Mouse (Mus musculus) kidney, embryonic 14.5 days (tissue): ENCODE measurements around the gene Hck. TPM values are rescaled to one million over a fixed set of nuclear protein-coding genes. Genes with fewer than 3 reads are reported as not detected.

ENCODE experiments used
- ATAC-seq: fragments of 200-750 bp; cut with Nextera tagmentation; 2 replicates; pipeline ENCODE4 v1.8.0; 2017; ENCODE audit warnings: moderate number of reproducible peaks, mild to moderate bottlenecking, moderate TSS enrichment, moderate library complexity; ENCODE audit not compliant: low FRiP score, low TSS enrichment
- H3K27ac ChIP-seq: fragments of 300-500 bp; sonication (generic); 2 replicates; pipeline ENCODE4 v1.5.1; 2014; ENCODE audit warnings: low read depth, mild to moderate bottlenecking, low read length, moderate library complexity, mixed read lengths
- H3K27me3 ChIP-seq: fragments of 300-500 bp; sonication (generic); 2 replicates; pipeline ENCODE4 v1.6.1; 2014; ENCODE audit warnings: mild to moderate bottlenecking, low read length; ENCODE audit not compliant: control insufficient read depth, insufficient read depth
- H3K36me3 ChIP-seq: fragments of 300-500 bp; sonication (generic); 2 replicates; pipeline ENCODE4 v1.6.1; 2014; ENCODE audit warnings: low read length, mixed read lengths; ENCODE audit not compliant: control insufficient read depth, insufficient read depth
- H3K4me1 ChIP-seq: fragments of 300-500 bp; sonication (generic); 2 replicates; pipeline ENCODE4 v1.6.1; 2014; ENCODE audit warnings: low read length, mixed read lengths; ENCODE audit not compliant: control insufficient read depth, insufficient read depth
- H3K4me2 ChIP-seq: fragments of 300-500 bp; sonication (generic); replicated peaks from 2 replicates; pipeline ENCODE4 v1.6.1; 2014; ENCODE audit warnings: low read depth, mild to moderate bottlenecking, low read length
- H3K4me3 ChIP-seq: fragments of 300-500 bp; sonication (generic); 2 replicates; pipeline ENCODE4 v1.5.1; 2014; ENCODE audit warnings: mild to moderate bottlenecking, low read length
- H3K9ac ChIP-seq: fragments of 300-500 bp; sonication (generic); 2 replicates; pipeline ENCODE4 v1.6.1; 2014; ENCODE audit warnings: low read depth, mild to moderate bottlenecking, low read length, moderate library complexity
- H3K9me3 ChIP-seq: fragments of 300-500 bp; sonication (generic); 2 replicates; pipeline ENCODE4 v1.6.1; 2016; ENCODE audit warnings: low read length; ENCODE audit not compliant: control insufficient read depth
- WGBS: fragments of 180-500 bp; shearing (Covaris S2); extraction: QIAGEN DNeasy Blood & Tissue Kit; methylation state at CpG from one replicate; pipeline ENCODE4 v1.1.7; 2014; 5-methylcytosine and 5-hydroxymethylcytosine counted together
- polyA plus RNA-seq: library from polyadenylated mRNA; unstranded; fragments of >200 nt; fragmentation: Nextera tagmentation; extraction: Ambion mirVana; gene quantifications from 2 replicates; pipeline ENCODE4 v1.2.1, GENCODE M21; 2014

Hck gene
- polyA plus RNA-seq, 1 experiment from 2014 or later: 4.8 TPM

- ATAC-seq: no peak
- H3K9me3 ChIP-seq: no peaks in the 10 kb centered on the region
- no peak overlapping the region for H3K27ac ChIP-seq
- WGBS: 82% methylated on average over 5 of the region's 5 CpGs
- H3K4me1 ChIP-seq: peaks cover 9% of the 10 kb centered on the region
- no peaks in the 10 kb centered on the region for H3K27me3 ChIP-seq
- H3K4me2 ChIP-seq: no peak overlapping the region
- no peak overlapping the region for H3K9ac ChIP-seq
- peaks cover 5% of the 10 kb centered on the region; the same call in 1 of the 2 replicates for H3K36me3 ChIP-seq
- H3K4me3 ChIP-seq: no peak overlapping the region
These were observed 63.7 kb downstream of the Hck start for GRCm38 (mm10) chr2:153171966-153172365.

GRCm38 (mm10) chr2:153175995-153176570, 67.8 kb downstream of the Hck start:
- Histone ChIP-seq H3K9ac (no peak overlapping the region), H3K4me2 (no peak overlapping the region), H3K9me3 (no peaks in the 10 kb centered on the region), H3K36me3 (peaks cover 25% of the 10 kb centered on the region), H3K27ac (no peak overlapping the region), H3K4me3 (no peak overlapping the region), H3K4me1 (no peaks in the 10 kb centered on the region), H3K27me3 (no peaks in the 10 kb centered on the region)
- WGBS: 17% methylated on average over 8 of the region's 8 CpGs
- ATAC-seq: no peak

- Histone ChIP-seq H3K4me1 (no peaks in the 10 kb centered on the region), H3K27me3 (no peaks in the 10 kb centered on the region), H3K4me2 (no peak overlapping the region), H3K9ac (no peak overlapping the region), H3K27ac (no peak overlapping the region), H3K36me3 (peaks cover 32% of the 10 kb centered on the region), H3K9me3 (no peaks in the 10 kb centered on the region), H3K4me3 (no peak overlapping the region)
- 81% methylated on average over 3 of the region's 3 CpGs for WGBS
- no peak for ATAC-seq
These were observed 68.9 kb downstream of the Hck start for GRCm38 (mm10) chr2:153177188-153177587.

- WGBS: 78% methylated on average over 10 of the region's 10 CpGs
These were observed 71.0 kb downstream of the Hck start for GRCm38 (mm10) chr2:153179126-153179860.

DNA sequence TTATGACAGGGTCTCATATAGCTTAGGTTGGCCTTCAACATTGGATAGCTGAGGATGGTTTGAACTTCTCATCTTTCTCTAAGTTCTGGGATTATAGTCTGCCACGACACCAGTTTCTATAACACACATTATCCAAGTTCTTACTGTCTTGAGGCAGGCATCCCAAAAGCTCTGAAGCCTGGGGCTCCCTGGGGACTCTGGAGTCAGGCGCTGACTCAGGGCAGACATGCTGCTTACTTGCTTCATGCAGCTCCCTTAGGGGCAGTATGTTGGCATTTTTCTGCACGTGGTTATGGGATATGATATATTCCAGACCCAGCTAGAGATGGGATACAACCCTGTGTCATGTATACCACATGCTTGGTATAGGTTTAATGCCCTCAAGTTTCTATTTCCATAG, 71.7 kb downstream of the Hck start:
- Histone ChIP-seq H3K4me3 (no peak overlapping the region), H3K27ac (no peak overlapping the region), H3K4me2 (no peak overlapping the region), H3K9ac (no peak overlapping the region), H3K36me3 (peaks cover 57% of the 10 kb centered on the region), H3K9me3 (no peaks in the 10 kb centered on the region), H3K4me1 (no peaks in the 10 kb centered on the region), H3K27me3 (no peaks in the 10 kb centered on the region)
- ATAC-seq: no peak
- 87% methylated on average over 3 of the region's 3 CpGs for WGBS

More at GRCm38 (mm10) chr2:153179126-153179860, 71.0 kb downstream of the Hck start:
- Histone ChIP-seq H3K27me3 (no peaks in the 10 kb centered on the region), H3K9ac (no peak overlapping the region), H3K9me3 (no peaks in the 10 kb centered on the region), H3K4me2 (no peak overlapping the region), H3K4me1 (no peaks in the 10 kb centered on the region), H3K36me3 (peaks cover 50% of the 10 kb centered on the region), H3K27ac (no peak overlapping the region), H3K4me3 (no peak overlapping the region)
- ATAC-seq: no peak

DNA sequence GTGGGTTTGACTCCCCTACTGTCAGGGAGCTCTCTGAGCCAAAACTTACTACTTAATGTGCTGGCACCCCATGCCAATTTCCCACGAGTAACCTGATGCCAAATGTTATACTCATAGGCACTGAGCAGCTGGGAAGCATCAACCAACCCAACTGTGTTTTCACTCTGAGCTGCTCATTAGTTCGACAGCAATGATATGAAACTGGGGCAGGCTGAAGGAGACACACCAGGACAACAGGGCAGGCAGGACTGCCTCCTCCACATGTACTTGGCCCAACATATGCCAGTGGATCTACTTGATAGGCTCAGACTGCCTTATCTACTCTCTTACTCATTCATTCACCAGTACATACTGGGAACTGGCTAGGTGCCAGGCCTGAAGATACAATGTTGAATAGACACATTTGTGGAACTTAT, 77.9 kb downstream of the Hck start:
- Histone ChIP-seq H3K36me3 (peaks cover 88% of the 10 kb centered on the region), H3K27me3 (no peaks in the 10 kb centered on the region), H3K4me3 (no peak overlapping the region), H3K9ac (no peak overlapping the region), H3K9me3 (no peaks in the 10 kb centered on the region), H3K4me2 (no peak overlapping the region), H3K27ac (no peak overlapping the region), H3K4me1 (no peaks in the 10 kb centered on the region)
- ATAC-seq: no peak
- WGBS: 44% methylated on average over 2 of the region's 2 CpGs

DNA sequence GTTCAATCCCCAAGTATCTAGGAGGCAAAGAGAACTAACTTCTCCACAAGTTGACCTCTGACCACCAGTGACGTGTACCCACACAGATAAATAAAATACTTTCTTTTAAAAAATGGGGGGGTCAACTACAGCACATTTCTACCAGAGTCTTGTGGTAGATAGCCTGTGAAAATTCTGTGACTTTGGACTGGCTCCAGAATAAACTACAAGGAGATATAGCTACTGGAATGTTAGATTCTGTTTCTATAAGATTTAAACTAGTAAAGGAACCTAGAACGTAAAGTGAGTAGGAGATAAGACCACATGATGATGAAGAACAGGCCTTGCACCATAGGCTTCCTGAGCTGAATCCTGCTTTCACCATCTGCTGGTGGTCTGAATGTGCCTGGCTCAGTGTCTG, 79.6 kb downstream of the Hck start:
- H3K36me3 ChIP-seq: peaks cover 90% of the 10 kb centered on the region
- H3K9me3 ChIP-seq: no peaks in the 10 kb centered on the region
- H3K9ac ChIP-seq: no peak overlapping the region
- no peak overlapping the region for H3K27ac ChIP-seq
- H3K4me2 ChIP-seq: no peak overlapping the region
- no peaks in the 10 kb centered on the region for H3K4me1 ChIP-seq
- no peaks in the 10 kb centered on the region for H3K27me3 ChIP-seq
- ATAC-seq: no peak
- no peak overlapping the region for H3K4me3 ChIP-seq
- WGBS: 70% methylated on average over 2 of the region's 2 CpGs

DNA sequence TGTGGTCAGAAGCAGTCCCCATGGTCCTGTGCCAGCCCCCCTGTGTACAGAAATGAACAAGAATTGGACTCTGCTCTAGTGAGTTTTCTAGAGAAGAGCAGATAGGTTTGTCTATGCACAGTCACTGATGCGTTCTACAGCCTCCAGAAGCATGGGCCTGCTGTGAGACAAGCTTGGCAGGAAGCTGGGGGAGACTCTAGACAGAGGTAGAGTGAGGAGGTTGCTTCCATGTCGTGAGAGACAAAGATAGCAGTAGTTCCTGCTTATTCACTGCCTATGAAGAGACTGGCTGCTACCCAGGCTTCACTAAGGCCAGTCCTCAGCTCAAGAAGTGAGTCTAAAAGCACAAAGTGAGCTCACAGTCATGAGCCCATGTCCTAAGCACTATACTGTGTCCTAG, 83.0 kb downstream of the Hck start:
- Histone ChIP-seq H3K36me3 (peaks cover 89% of the 10 kb centered on the region), H3K9me3 (no peaks in the 10 kb centered on the region), H3K27ac (no peak overlapping the region), H3K27me3 (no peaks in the 10 kb centered on the region), H3K4me2 (no peak overlapping the region), H3K4me3 (no peak overlapping the region), H3K9ac (no peak overlapping the region), H3K4me1 (no peaks in the 10 kb centered on the region)
- ATAC-seq: no peak
- 74% methylated on average over 2 of the region's 2 CpGs for WGBS

DNA sequence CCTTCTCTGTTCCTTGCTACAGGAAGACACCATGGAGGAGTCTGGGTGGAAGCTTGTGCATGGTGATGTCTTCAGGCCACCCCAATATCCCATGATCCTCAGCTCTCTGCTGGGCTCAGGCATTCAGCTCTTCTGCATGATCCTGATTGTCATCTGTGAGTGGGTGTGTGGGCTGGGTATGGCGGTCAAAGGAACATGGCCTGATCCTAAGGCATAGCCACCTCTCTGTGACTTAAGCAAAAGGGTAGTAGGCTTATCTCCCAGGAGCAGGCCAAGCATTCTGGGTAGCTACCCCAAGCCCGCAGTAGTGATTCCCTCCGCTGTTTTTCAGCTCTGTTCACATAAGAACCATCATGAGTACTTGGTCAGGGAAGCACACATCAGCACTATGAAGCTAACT, 86.0 kb downstream of the Hck start:
- Histone ChIP-seq H3K4me2 (no peak overlapping the region), H3K9me3 (no peaks in the 10 kb centered on the region), H3K36me3 (peaks cover 87% of the 10 kb centered on the region), H3K4me1 (no peaks in the 10 kb centered on the region), H3K27me3 (no peaks in the 10 kb centered on the region), H3K4me3 (no peak overlapping the region), H3K27ac (no peak overlapping the region), H3K9ac (no peak overlapping the region)
- 98% methylated on average over 3 of the region's 3 CpGs for WGBS
- no peak for ATAC-seq
